Mouse (Mus musculus) erythroblast, embryonic 14.5 days (primary cell): ENCODE results near the gene Eef1a2.

Experiments
- GATA1 ChIP-seq: IDR thresholded peaks from 2 replicates; pipeline ENCODE4 v1.6.1; 2012; ENCODE audit warnings: low read length, inconsistent platforms, mixed read lengths
- TAL1 ChIP-seq: IDR thresholded peaks from 3 replicates; pipeline ENCODE4 v1.6.1; 2012; ENCODE audit warnings: low read length, inconsistent platforms, mixed read lengths

- TF ChIP-seq GATA1 = no peak
- no peak for TF ChIP-seq TAL1
Measured at GRCm38 (mm10) chr2:181116436-181116835, 40.4 kb downstream of the Eef1a2 start.
